8 mouse cellular contexts compared by ENCODE assay signal in the genomic region with DNA sequence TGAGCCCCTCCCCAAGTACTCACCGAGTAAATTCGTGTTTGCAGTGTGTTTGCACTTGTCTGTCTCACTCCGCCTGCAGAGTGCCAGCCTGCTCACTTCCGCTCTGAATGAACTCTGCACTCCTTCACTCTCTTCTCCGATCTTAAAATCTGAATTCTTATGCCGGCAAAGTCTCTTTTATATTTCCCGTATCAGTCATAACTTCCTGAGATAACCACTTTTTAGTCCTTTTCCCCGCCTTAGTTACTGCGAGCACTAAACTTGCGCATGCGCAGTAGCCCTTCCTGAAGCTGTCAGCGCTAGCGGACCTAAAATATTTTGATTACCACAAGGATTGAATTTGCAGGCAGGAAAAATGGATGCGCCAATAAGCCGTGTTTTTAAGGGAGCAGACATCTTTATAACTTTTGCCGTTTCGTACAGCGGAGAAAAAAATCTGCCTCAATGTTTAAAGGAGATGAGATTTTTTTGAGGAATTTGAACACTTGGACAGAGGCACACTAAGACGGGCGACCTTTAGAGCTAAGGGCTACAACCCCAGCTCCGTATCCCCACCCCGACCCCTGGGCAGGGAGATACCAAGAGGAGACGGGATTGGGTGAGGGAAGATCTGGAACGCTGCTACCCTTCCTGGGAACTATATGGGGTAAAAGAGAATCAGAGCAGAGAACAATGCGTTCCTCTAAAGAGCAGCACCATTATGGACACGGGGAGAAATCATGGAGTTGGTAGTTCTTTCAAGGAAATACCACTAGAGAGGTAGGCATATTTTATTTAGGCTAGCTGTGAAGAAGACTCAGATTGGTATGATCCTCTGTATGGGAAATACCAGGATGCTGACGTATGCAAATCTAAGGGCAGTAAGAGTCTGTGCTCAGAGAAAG. TPM values are rescaled to one million over a fixed set of nuclear protein-coding genes. Genes with fewer than 3 reads are reported as not detected.
DNase-seq lines count a peak whose midpoint lies in the region; ATAC-seq and TF ChIP-seq lines count a peak whose summit lies in the region.

A gene (minus strand): TSS at position 545 of the 884 bp plus-strand sequence.

- H3K4me3 ChIP-seq in embryonic facial prominence, embryonic 11.5 days (ENCODE audit: low read depth, low read length) = peak within 1 kb of the TSS; percentile 35
- peak within 1 kb of the TSS; percentile 54 for H3K4me3 ChIP-seq in kidney, adult 2 months (ENCODE audit: insufficient read depth, low read depth, low read length)
- H3K4me3 ChIP-seq in limb, embryonic 10.5 days = peak within 1 kb of the TSS; percentile 52
- peak within 1 kb of the TSS; percentile 39 for H3K4me3 ChIP-seq in midbrain, embryonic 11.5 days (ENCODE audit: low read depth, low read length)
- H3K4me3 ChIP-seq in small intestine, adult 2 months (ENCODE audit: low read depth, low read length) = peak within 1 kb of the TSS; percentile 55

- 18% methylated on average over 27 of the region's 27 CpGs for WGBS in embryonic facial prominence, embryonic 11.5 days
- under 1% methylated on average over 27 of the region's 27 CpGs for WGBS in kidney, adult 2 months
- 16% methylated on average over 27 of the region's 27 CpGs for WGBS in limb, embryonic 10.5 days
- WGBS in midbrain, embryonic 11.5 days = 20% methylated on average over 27 of the region's 27 CpGs
- 15% methylated on average over 27 of the region's 27 CpGs for WGBS in small intestine, adult 2 months

- no peak within 1 kb of the TSS for H3K27ac ChIP-seq in embryonic facial prominence, embryonic 11.5 days (replicated peaks; ENCODE audit: low read depth, low read length)
- H3K27ac ChIP-seq in kidney, adult 2 months (ENCODE audit: insufficient read depth, low read depth, low read length) = peak within 1 kb of the TSS; percentile 48; the same call in 1 of the 2 replicates
- H3K27ac ChIP-seq in limb, embryonic 10.5 days = peak within 1 kb of the TSS; percentile 30; the same call in 1 of the 2 replicates
- no peak within 1 kb of the TSS for H3K27ac ChIP-seq in midbrain, embryonic 11.5 days (ENCODE audit: low read depth, low read length)
- H3K27ac ChIP-seq in small intestine, adult 2 months (ENCODE audit: insufficient read depth, low read depth, low read length) = 0 out of 2 replicates have a peak within 1 kb of the TSS, but pooled peaks have one; percentile 35

- peak within 1 kb of the TSS; percentile 1; the same call in 1 of the 2 replicates for H3K9ac ChIP-seq in embryonic facial prominence, embryonic 11.5 days (replicated peaks; ENCODE audit: low read length)
- peak within 1 kb of the TSS; percentile 51 for H3K9ac ChIP-seq in midbrain, embryonic 11.5 days (ENCODE audit: low read length)

- H3K4me1 ChIP-seq in embryonic facial prominence, embryonic 11.5 days (ENCODE audit: control insufficient read depth, insufficient read depth, low read length) = no peaks in the 10 kb centered on the region
- H3K4me1 ChIP-seq in kidney, adult 2 months (ENCODE audit: control insufficient read depth, insufficient read depth, low read length) = no peaks in the 10 kb centered on the region
- no peaks in the 10 kb centered on the region for H3K4me1 ChIP-seq in limb, embryonic 10.5 days
- no peaks in the 10 kb centered on the region for H3K4me1 ChIP-seq in midbrain, embryonic 11.5 days (ENCODE audit: control insufficient read depth, insufficient read depth, low read length)
- no peaks in the 10 kb centered on the region for H3K4me1 ChIP-seq in small intestine, adult 2 months (ENCODE audit: control insufficient read depth, insufficient read depth, insufficient read length, low read length)

- no peaks in the 10 kb centered on the region for H3K9me3 ChIP-seq in embryonic facial prominence, embryonic 11.5 days (replicated peaks; ENCODE audit: control insufficient read depth, low read length)
- no peaks in the 10 kb centered on the region for H3K9me3 ChIP-seq in limb, embryonic 10.5 days (replicated peaks)
- H3K9me3 ChIP-seq in midbrain, embryonic 11.5 days (ENCODE audit: control insufficient read depth, low read length) = no peaks in the 10 kb centered on the region

- H3K36me3 ChIP-seq in embryonic facial prominence, embryonic 11.5 days (replicated peaks; ENCODE audit: control insufficient read depth, insufficient read depth, low read depth, low read length) = no peaks in the 10 kb centered on the region
- H3K36me3 ChIP-seq in kidney, adult 2 months (ENCODE audit: control insufficient read depth, insufficient read depth, low read length) = no peaks in the 10 kb centered on the region
- H3K36me3 ChIP-seq in limb, embryonic 10.5 days = no peaks in the 10 kb centered on the region
- no peaks in the 10 kb centered on the region for H3K36me3 ChIP-seq in midbrain, embryonic 11.5 days (ENCODE audit: control insufficient read depth, insufficient read depth, low read length)
- H3K36me3 ChIP-seq in small intestine, adult 2 months (ENCODE audit: control insufficient read depth, insufficient read depth, low read length) = no peaks in the 10 kb centered on the region

- DNase-seq in urinary bladder, adult 18-20 months (ENCODE audit: low spot score in 2 of 2) = peak; percentile 9 to 55
- no peak for DNase-seq in urinary bladder, postnatal 10 days (ENCODE audit: low spot score)
- peak; percentile 76 for DNase-seq in embryonic facial prominence, embryonic 11.5 days (ENCODE audit: low spot score)
- peak; percentile 61 for DNase-seq in heart, adult 8-10 months (ENCODE audit: low spot score)
- peak; percentile 71 for DNase-seq in kidney, adult 2 months
- peak; percentile 52 for DNase-seq in limb, embryonic 10.5 days (ENCODE audit: low spot score)
- peak; percentile 95 for DNase-seq in midbrain, embryonic 11.5 days (ENCODE audit: low spot score, missing footprints)

- H3K4me2 ChIP-seq in embryonic facial prominence, embryonic 11.5 days (ENCODE audit: low read depth, low read length) = peak within 1 kb of the TSS; percentile 38
- peak within 1 kb of the TSS; percentile 43 for H3K4me2 ChIP-seq in midbrain, embryonic 11.5 days

- TF ChIP-seq POLR2A in kidney, adult 2 months (IDR thresholded peaks at IDR 0.05; ENCODE audit: low read depth, low read length) = no peak
- no peak for TF ChIP-seq POLR2A in small intestine, adult 2 months (IDR thresholded peaks at IDR 0.05; ENCODE audit: low read depth, low read length)

- no peak for TF ChIP-seq CTCF in kidney, adult 2 months (conservative IDR thresholded peaks at IDR 0.05; ENCODE audit: insufficient read depth, insufficient read length, low read depth, low read length)
- no peak for TF ChIP-seq CTCF in small intestine, adult 2 months (IDR thresholded peaks at IDR 0.05; ENCODE audit: extremely low read depth, insufficient read length, insufficient replicate concordance, low read depth, low read length)

- ATAC-seq in embryonic facial prominence, embryonic 11.5 days (replicated peaks; ENCODE audit: insufficient number of reproducible peaks, low FRiP score, low TSS enrichment, low read depth) = peak; percentile 90
- ATAC-seq in midbrain, embryonic 11.5 days (ENCODE audit: low FRiP score) = peak; percentile 95

- no peaks in the 10 kb centered on the region for H3K27me3 ChIP-seq in embryonic facial prominence, embryonic 11.5 days (ENCODE audit: control insufficient read depth, insufficient read depth, low read length)
- H3K27me3 ChIP-seq in kidney, adult 2 months (replicated peaks; ENCODE audit: control insufficient read depth, insufficient read depth, low read length) = no peaks in the 10 kb centered on the region
- H3K27me3 ChIP-seq in limb, embryonic 10.5 days (ENCODE audit: low read depth, poor library complexity, severe bottlenecking) = no peaks in the 10 kb centered on the region
- no peaks in the 10 kb centered on the region for H3K27me3 ChIP-seq in midbrain, embryonic 11.5 days (ENCODE audit: control insufficient read depth, insufficient read depth, low read length)
- no peaks in the 10 kb centered on the region for H3K27me3 ChIP-seq in small intestine, adult 2 months (ENCODE audit: control insufficient read depth, insufficient read depth, low read length)

RNA-seq across cellular contexts. Expression of the gene that starts here (rescaled TPM):
- 3.2 and 3.3 TPM in 2 replicates for polyA plus RNA-seq in embryonic facial prominence, embryonic 11.5 days (2014; fragmentation: Nextera tagmentation; extraction: Ambion mirVana)
- 1 to 10 TPM in 1 of 4 experiments, under 1 TPM in 3; 0.24 to 1.1 (median 0.39) TPM for total RNA-seq in heart, adult 8-10 months (2022)
- polyA plus RNA-seq in kidney, adult 2 months (2012; rRNA removed) = 0.07 and 0.11 TPM in 2 replicates
- 1.3 and 1.6 TPM in 2 replicates for polyA plus RNA-seq in limb, embryonic 10.5 days (2016; fragmentation: Nextera tagmentation; extraction: Ambion mirVana)
- 3.1 and 3.4 TPM in 2 replicates for polyA plus RNA-seq in midbrain, embryonic 11.5 days (2014; fragmentation: Nextera tagmentation; extraction: Ambion mirVana)
- 0.03 TPM in 1 of 2 replicates, not detected in the other for polyA plus RNA-seq in small intestine, adult 2 months (2012; rRNA removed)

Comparison
In these comparisons a context has a peak if more than half of its experiments do, and no peak if none do; other contexts are left out.
1. Peak in DNase-seq, H3K4me3 ChIP-seq and H3K27ac ChIP-seq in kidney, adult 2 months; RNA of the gene not detected or under 1 TPM.
2. H3K27ac ChIP-seq: peak in limb, embryonic 10.5 days (single experiment) and small intestine, adult 2 months (single experiment); none in embryonic facial prominence, embryonic 11.5 days (single experiment) and midbrain, embryonic 11.5 days (single experiment).
3. Peak in every context shown above with its lines, with median percentiles within 50 percentile points of each other: H3K4me3 ChIP-seq.